Mouse (Mus musculus) heart, embryonic 16.5 days (tissue): ENCODE measurements around the gene Celsr1. TPM values are rescaled to one million over a fixed set of nuclear protein-coding genes. Genes with fewer than 3 reads are reported as not detected.
A peak's percentile ranks its signal among the peaks of the same experiment; 100 is the strongest.

Experiments
- ATAC-seq: fragments of 200-750 bp; cut with Nextera tagmentation; replicated peaks from 2 replicates; pipeline ENCODE4 v1.8.0; 2017; ENCODE audit warnings: moderate number of reproducible peaks; ENCODE audit not compliant: insufficient read depth, low FRiP score; ENCODE audit errors: extremely low read depth
- H3K27ac ChIP-seq: fragments of 300-500 bp; sonication (generic); 2 replicates; pipeline ENCODE4 v1.5.1; 2014; ENCODE audit warnings: mild to moderate bottlenecking, low read length, control low read depth, moderate library complexity
- H3K27me3 ChIP-seq: fragments of 300-500 bp; sonication (generic); 2 replicates; pipeline ENCODE4 v1.6.1; 2014; ENCODE audit warnings: low read length, mixed read lengths; ENCODE audit not compliant: control insufficient read depth, insufficient read depth
- H3K36me3 ChIP-seq: fragments of 300-500 bp; sonication (generic); 2 replicates; pipeline ENCODE4 v1.6.1; 2014; ENCODE audit not compliant: control insufficient read depth, insufficient read depth
- H3K4me1 ChIP-seq: fragments of 300-500 bp; sonication (generic); 2 replicates; pipeline ENCODE4 v1.6.1; 2014; ENCODE audit warnings: low read length, mixed read lengths; ENCODE audit not compliant: control insufficient read depth, insufficient read depth
- H3K4me2 ChIP-seq: fragments of 300-500 bp; sonication (generic); 2 replicates; pipeline ENCODE4 v1.6.1; 2014; ENCODE audit warnings: low read depth, mild to moderate bottlenecking, control low read depth, low read length
- H3K4me3 ChIP-seq: fragments of 300-500 bp; sonication (generic); 2 replicates; pipeline ENCODE4 v1.5.1; 2014; ENCODE audit warnings: mild to moderate bottlenecking, control low read depth, low read length
- H3K9ac ChIP-seq: fragments of 300-500 bp; sonication (generic); 2 replicates; pipeline ENCODE4 v1.6.1; 2014; ENCODE audit warnings: low read length, control low read depth
- H3K9me3 ChIP-seq: fragments of 300-500 bp; sonication (generic); replicated peaks from 2 replicates; pipeline ENCODE4 v1.6.1; 2016; ENCODE audit warnings: low read length; ENCODE audit not compliant: control insufficient read depth
- WGBS: fragments of 180-500 bp; shearing (Covaris S2); extraction: QIAGEN DNeasy Blood & Tissue Kit; methylation state at CpG from one replicate; pipeline ENCODE4 v1.1.7; 2014; 5-methylcytosine and 5-hydroxymethylcytosine counted together
- polyA plus RNA-seq: library from polyadenylated mRNA; unstranded; fragments of >200 nt; fragmentation: Nextera tagmentation; extraction: Ambion mirVana; gene quantifications from 2 replicates; pipeline ENCODE4 v1.2.1, GENCODE M21; 2015

Celsr1 gene
- polyA plus RNA-seq, 1 experiment from 2014 or later = 1.7 TPM

GRCm38 (mm10) chr15:85949421-85950164 lies 84.0 kb downstream of the Celsr1 start:
- Histone ChIP-seq H3K9ac (no peak overlapping the region), H3K4me1 (peaks cover 16% of the 10 kb centered on the region), H3K36me3 (no peaks in the 10 kb centered on the region), H3K27me3 (no peaks in the 10 kb centered on the region), H3K4me3 (no peak overlapping the region), H3K27ac (peak overlapping the region; percentile 51), H3K9me3 (no peaks in the 10 kb centered on the region), H3K4me2 (no peak overlapping the region)
- ATAC-seq = peak; percentile 46
- WGBS = 57% methylated on average over 16 of the region's 16 CpGs

- Histone ChIP-seq H3K27ac (no peak overlapping the region), H3K36me3 (no peaks in the 10 kb centered on the region)
Observed at GRCm38 (mm10) chr15:85947967-85948366, 85.6 kb downstream of the Celsr1 start.

GRCm38 (mm10) chr15:85947541-85947940 lies 86.0 kb downstream of the Celsr1 start:
- no peaks in the 10 kb centered on the region for H3K27me3 ChIP-seq
- no peaks in the 10 kb centered on the region for H3K36me3 ChIP-seq
- no peak overlapping the region for H3K27ac ChIP-seq
- H3K4me3 ChIP-seq = no peak overlapping the region
- no peak overlapping the region for H3K4me2 ChIP-seq
- no peak for ATAC-seq
- WGBS = 69% methylated on average over 9 of the region's 9 CpGs
- no peak overlapping the region for H3K9ac ChIP-seq
- H3K9me3 ChIP-seq = no peaks in the 10 kb centered on the region
- peaks cover 20% of the 10 kb centered on the region for H3K4me1 ChIP-seq

More at GRCm38 (mm10) chr15:85947967-85948366, 85.6 kb downstream of the Celsr1 start:
- Histone ChIP-seq H3K4me3 (no peak overlapping the region), H3K9me3 (no peaks in the 10 kb centered on the region), H3K9ac (no peak overlapping the region), H3K4me1 (peaks cover 20% of the 10 kb centered on the region), H3K27me3 (no peaks in the 10 kb centered on the region), H3K4me2 (no peak overlapping the region)
- no peak for ATAC-seq
- 64% methylated on average over 8 of the region's 8 CpGs for WGBS

GRCm38 (mm10) chr15:85935627-85936049 lies 97.9 kb downstream of the Celsr1 start:
- Histone ChIP-seq H3K4me3 (no peak overlapping the region), H3K27me3 (no peaks in the 10 kb centered on the region), H3K9me3 (no peaks in the 10 kb centered on the region), H3K36me3 (0 out of 2 replicates have a peak, but pooled peaks cover 6% of the 10 kb centered on the region), H3K27ac (peak overlapping the region; percentile 43), H3K4me2 (no peak overlapping the region), H3K9ac (0 out of 2 replicates have a peak overlapping the region, but pooled peaks have one; percentile 3), H3K4me1 (peaks cover 6% of the 10 kb centered on the region)
- peak; percentile 89 for ATAC-seq
- WGBS = 30% methylated on average over 5 of the region's 5 CpGs

- no peaks in the 10 kb centered on the region for H3K9me3 ChIP-seq
- ATAC-seq = no peak
- peaks cover 8% of the 10 kb centered on the region for H3K4me1 ChIP-seq
- no peak overlapping the region for H3K4me3 ChIP-seq
- no peak overlapping the region for H3K4me2 ChIP-seq
- peaks cover 4% of the 10 kb centered on the region; the same call in 1 of the 2 replicates for H3K36me3 ChIP-seq
- H3K9ac ChIP-seq = no peak overlapping the region
- WGBS = 37% methylated on average over 12 of the region's 12 CpGs
- H3K27me3 ChIP-seq = no peaks in the 10 kb centered on the region
- H3K27ac ChIP-seq = no peak overlapping the region; the same call in 1 of the 2 replicates
Observed at GRCm38 (mm10) chr15:85928161-85928560, 105.4 kb downstream of the Celsr1 start.

GRCm38 (mm10) chr15:85921855-85922254 lies 111.7 kb downstream of the Celsr1 start:
- no peak for ATAC-seq
- no peak overlapping the region for H3K27ac ChIP-seq
- H3K4me1 ChIP-seq = no peaks in the 10 kb centered on the region
- H3K9me3 ChIP-seq = no peaks in the 10 kb centered on the region
- H3K9ac ChIP-seq = no peak overlapping the region
- H3K27me3 ChIP-seq = no peaks in the 10 kb centered on the region
- WGBS = 91% methylated on average over 11 of the region's 11 CpGs
- H3K36me3 ChIP-seq = peaks cover 7% of the 10 kb centered on the region; the same call in 1 of the 2 replicates
- H3K4me3 ChIP-seq = no peak overlapping the region
- H3K4me2 ChIP-seq = no peak overlapping the region

GRCm38 (mm10) chr15:85919892-85920248 lies 113.7 kb downstream of the Celsr1 start:
- H3K27ac ChIP-seq = no peak overlapping the region
- no peak overlapping the region for H3K4me3 ChIP-seq
- no peak overlapping the region for H3K4me2 ChIP-seq
- peaks cover 13% of the 10 kb centered on the region; the same call in 1 of the 2 replicates for H3K36me3 ChIP-seq
- no peak overlapping the region for H3K9ac ChIP-seq
- ATAC-seq = no peak
- no peaks in the 10 kb centered on the region for H3K9me3 ChIP-seq
- H3K4me1 ChIP-seq = no peaks in the 10 kb centered on the region
- WGBS = 81% methylated on average over 8 of the region's 8 CpGs
- no peaks in the 10 kb centered on the region for H3K27me3 ChIP-seq

GRCm38 (mm10) chr15:85919191-85919891 lies 114.2 kb downstream of the Celsr1 start:
- Histone ChIP-seq H3K4me1 (no peaks in the 10 kb centered on the region), H3K4me2 (no peak overlapping the region), H3K4me3 (no peak overlapping the region), H3K9ac (no peak overlapping the region), H3K9me3 (no peaks in the 10 kb centered on the region), H3K27me3 (no peaks in the 10 kb centered on the region), H3K27ac (no peak overlapping the region), H3K36me3 (peaks cover 13% of the 10 kb centered on the region; the same call in 1 of the 2 replicates)
- 69% methylated on average over 8 of the region's 8 CpGs for WGBS
- no peak for ATAC-seq

GRCm38 (mm10) chr15:85913605-85914004 lies 120.0 kb downstream of the Celsr1 start:
- WGBS = 33% methylated on average over 2 of the region's 2 CpGs
- Histone ChIP-seq H3K27me3 (no peaks in the 10 kb centered on the region), H3K4me3 (no peak overlapping the region), H3K36me3 (peaks cover 5% of the 10 kb centered on the region; the same call in 1 of the 2 replicates), H3K4me2 (no peak overlapping the region), H3K9ac (no peak overlapping the region), H3K9me3 (peaks cover 3% of the 10 kb centered on the region; the same call in 1 of the 2 replicates), H3K27ac (no peak overlapping the region), H3K4me1 (peaks cover 13% of the 10 kb centered on the region)
- no peak for ATAC-seq
